Mouse (Mus musculus) hindbrain, postnatal 0 days (tissue): Measurements from ENCODE around the gene Gas1. TPM values are rescaled to one million over a fixed set of nuclear protein-coding genes. Genes with fewer than 3 reads are reported as not detected.

Experiments used
- ATAC-seq: fragments of 200-750 bp; cut with Nextera tagmentation; 2 replicates; pipeline ENCODE4 v1.8.0; 2017; ENCODE audit warnings: mild to moderate bottlenecking, moderate TSS enrichment, moderate library complexity
- DNase-seq: peaks from one replicate; pipeline ENCODE4 v3.0.0-alpha.2; 2015; ENCODE audit warnings: low spot score
- H3K27ac ChIP-seq: fragments of 300-500 bp; sonication (generic); 2 replicates; pipeline ENCODE4 v1.5.1; 2014; ENCODE audit warnings: mild to moderate bottlenecking
- H3K27me3 ChIP-seq: fragments of 300-500 bp; sonication (generic); 2 replicates; pipeline ENCODE4 v1.6.1; 2014; ENCODE audit warnings: low read length, mixed read lengths; ENCODE audit not compliant: insufficient read depth
- H3K36me3 ChIP-seq: fragments of 300-500 bp; sonication (generic); 2 replicates; pipeline ENCODE4 v1.6.1; 2014; ENCODE audit warnings: low read length, mixed read lengths; ENCODE audit not compliant: insufficient read depth
- H3K4me1 ChIP-seq: fragments of 300-500 bp; sonication (generic); 2 replicates; pipeline ENCODE4 v1.6.1; 2014; ENCODE audit warnings: antibody characterized with exemption, low read length, mixed read lengths; ENCODE audit not compliant: insufficient read depth
- H3K4me2 ChIP-seq: fragments of 300-500 bp; sonication (generic); 2 replicates; pipeline ENCODE4 v1.6.1; 2014; ENCODE audit warnings: low read depth, mild to moderate bottlenecking, low read length, moderate library complexity, mixed read lengths
- H3K4me3 ChIP-seq: fragments of 300-500 bp; sonication (generic); 2 replicates; pipeline ENCODE4 v1.5.1; 2014; ENCODE audit warnings: low read length
- H3K9ac ChIP-seq: fragments of 300-500 bp; sonication (generic); replicated peaks from 2 replicates; pipeline ENCODE4 v1.6.1; 2014; ENCODE audit warnings: mild to moderate bottlenecking, low read length, moderate library complexity, mixed read lengths
- H3K9me3 ChIP-seq: fragments of 300-500 bp; sonication (generic); 2 replicates; pipeline ENCODE4 v1.6.1; 2016; ENCODE audit warnings: low read length, mixed read lengths
- CTCF ChIP-seq: IDR thresholded peaks from 2 replicates; pipeline ENCODE4 v1.5.1; 2016; ENCODE audit warnings: antibody characterized with exemption, control low read depth, low read depth
- WGBS: fragments of 180-500 bp; shearing (Covaris S2); extraction: QIAGEN DNeasy Blood & Tissue Kit; methylation state at CpG from one replicate; pipeline ENCODE4 v1.1.7; 2014; 5-methylcytosine and 5-hydroxymethylcytosine counted together
- polyA plus RNA-seq: library from polyadenylated mRNA; unstranded; fragments of >200 nt; fragmentation: Nextera tagmentation; extraction: Ambion mirVana; gene quantifications from 2 replicates; pipeline ENCODE4 v1.2.1, GENCODE M21; 2015
- total RNA-seq: library from RNA; depleted of rRNA; stranded (reverse); fragments of >200 nt; gene quantifications from 2 replicates; pipeline ENCODE4 v1.2.3, GENCODE M21; 2014

The Gas1 gene
- total and polyA plus RNA-seq, 2 experiments from 2014 or later, result 17.3 to 60.3 TPM

GRCm38 (mm10) chr13:60125020-60125419, 52.1 kb downstream of the Gas1 start:
- WGBS, result 27% methylated on average over 3 of the region's 3 CpGs
- DNase-seq, result no peak
- no peak overlapping the region for H3K9ac ChIP-seq
- no peaks in the 10 kb centered on the region for H3K36me3 ChIP-seq
- H3K4me2 ChIP-seq, result no peak overlapping the region
- H3K4me3 ChIP-seq, result no peak overlapping the region
- TF ChIP-seq CTCF, result no peak
- ATAC-seq, result no peak
- peaks cover 12% of the 10 kb centered on the region for H3K4me1 ChIP-seq
- no peaks in the 10 kb centered on the region for H3K27me3 ChIP-seq
- H3K27ac ChIP-seq, result no peak overlapping the region
- no peaks in the 10 kb centered on the region for H3K9me3 ChIP-seq

- H3K27me3 ChIP-seq, result no peaks in the 10 kb centered on the region
- H3K27ac ChIP-seq, result no peak overlapping the region
- ATAC-seq (no peak), DNase-seq (no peak)
- no peaks in the 10 kb centered on the region for H3K9me3 ChIP-seq
- H3K4me2 ChIP-seq, result no peak overlapping the region
- no peak for TF ChIP-seq CTCF
- WGBS, result 49% methylated on average over 7 of the region's 7 CpGs
- no peak overlapping the region for H3K9ac ChIP-seq
- no peaks in the 10 kb centered on the region for H3K36me3 ChIP-seq
- no peak overlapping the region for H3K4me3 ChIP-seq
- H3K4me1 ChIP-seq, result peaks cover 12% of the 10 kb centered on the region
Observed at GRCm38 (mm10) chr13:60124456-60124855, 52.7 kb downstream of the Gas1 start.
